Mouse (Mus musculus) small intestine, adult 2 months (tissue): ENCODE data around the gene Zfp414.

ENCODE experiments used
- CTCF ChIP-seq: fragments of 200-500 bp; IDR thresholded peaks from 2 replicates; pipeline ENCODE4 v1.5.1; 2012; ENCODE audit warnings: low read depth, mild to moderate bottlenecking, control low read depth, inconsistent platforms, low read length, moderate library complexity, mixed read lengths; ENCODE audit not compliant: insufficient replicate concordance, insufficient read length; ENCODE audit errors: extremely low read depth
- POLR2A ChIP-seq: fragments of 200-500 bp; IDR thresholded peaks from 2 replicates; pipeline ENCODE4 v1.6.1; 2012; ENCODE audit warnings: low read depth, mild to moderate bottlenecking, control low read depth, inconsistent platforms, low read length, moderate library complexity

GRCm38 (mm10) chr17:33599836-33600475 lies 28.9 kb upstream of the Zfp414 start:
- TF ChIP-seq CTCF: no peak
- no peak for TF ChIP-seq POLR2A
